Mouse (Mus musculus): ENCODE data around the gene Kcnh8. TPM values are rescaled to one million over a fixed set of nuclear protein-coding genes. Genes with fewer than 3 reads are reported as not detected.

Gene Kcnh8
- polyA plus RNA-seq, 1 experiment, result not detected

DNA sequence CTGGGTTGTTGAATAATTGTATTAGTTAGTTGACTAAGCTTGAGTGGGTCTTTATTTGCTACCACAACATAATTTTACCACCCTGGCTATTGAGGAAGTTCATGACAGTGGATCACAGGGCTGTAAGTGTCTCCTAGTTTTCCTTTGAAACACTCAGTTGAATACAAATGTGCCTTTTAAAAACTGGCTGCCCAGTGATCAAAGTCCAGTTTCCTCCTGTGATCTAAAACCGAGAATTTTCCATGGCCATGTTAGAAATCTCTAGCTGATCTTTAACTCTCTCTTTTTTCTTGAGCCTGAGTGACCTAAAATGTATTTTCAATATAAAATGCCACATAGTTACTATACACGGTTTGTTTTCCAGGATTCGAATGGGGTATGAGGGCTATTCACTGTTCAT, 3.4 kb upstream of the Kcnh8 start:
- WGBS, result 37% methylated on average over 3 of the region's 3 CpGs
- no peak for TF ChIP-seq POLR2A (IDR thresholded peaks at IDR 0.05; ENCODE audit: low read depth, low read length)
- TF ChIP-seq CTCF (conservative IDR thresholded peaks at IDR 0.05; ENCODE audit: insufficient read depth, insufficient read length, low read depth, low read length), result no peak

DNA sequence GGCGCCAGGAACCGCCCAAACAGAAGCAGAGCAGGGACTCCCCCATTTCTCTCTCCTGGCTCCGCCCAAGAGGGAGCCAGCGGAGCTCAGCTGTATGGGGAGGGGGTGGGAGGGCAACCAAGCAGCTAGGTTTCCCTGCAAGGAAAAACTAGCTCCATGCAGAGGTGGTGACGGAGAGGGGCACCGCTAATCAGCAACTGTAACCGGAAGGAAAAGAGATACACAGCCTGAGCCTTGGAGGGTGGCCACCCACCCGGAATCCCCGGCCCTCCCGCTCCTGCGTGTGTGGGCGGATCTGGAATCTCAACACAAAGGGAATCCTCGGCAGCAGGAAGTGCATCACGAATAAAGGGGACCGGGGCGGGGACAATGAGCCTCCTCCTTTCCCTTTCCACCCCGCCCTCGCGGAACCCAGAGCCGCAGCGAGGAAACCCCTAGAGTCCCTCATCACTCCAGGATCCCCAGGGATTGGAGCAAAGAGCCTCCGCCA, 1.6 kb upstream of the Kcnh8 start:
- TF ChIP-seq POLR2A (IDR thresholded peaks at IDR 0.05; ENCODE audit: low read depth, low read length), result no peak
- TF ChIP-seq CTCF (conservative IDR thresholded peaks at IDR 0.05; ENCODE audit: insufficient read depth, insufficient read length, low read depth, low read length), result no peak
- peaks cover 2% of the 10 kb centered on the region; the same call in 1 of the 2 replicates for H3K27me3 ChIP-seq (replicated peaks; ENCODE audit: control insufficient read depth, insufficient read depth, low read length)
- WGBS, result under 1% methylated on average over 22 of the region's 22 CpGs

More for the DNA sequence above, 3.4 kb upstream of the Kcnh8 start:
- H3K4me3 ChIP-seq (ENCODE audit: insufficient read depth, low read depth, low read length), result no peak overlapping the region
- peaks cover 2% of the 10 kb centered on the region; the same call in 1 of the 2 replicates for H3K27me3 ChIP-seq (replicated peaks; ENCODE audit: control insufficient read depth, insufficient read depth, low read length)
- no peak overlapping the region for H3K27ac ChIP-seq (ENCODE audit: insufficient read depth, low read depth, low read length)
- peak; percentile 73 for DNase-seq
- no peaks in the 10 kb centered on the region for H3K4me1 ChIP-seq (ENCODE audit: control insufficient read depth, insufficient read depth, low read length)
- H3K36me3 ChIP-seq (ENCODE audit: control insufficient read depth, insufficient read depth, low read length), result no peaks in the 10 kb centered on the region

DNA sequence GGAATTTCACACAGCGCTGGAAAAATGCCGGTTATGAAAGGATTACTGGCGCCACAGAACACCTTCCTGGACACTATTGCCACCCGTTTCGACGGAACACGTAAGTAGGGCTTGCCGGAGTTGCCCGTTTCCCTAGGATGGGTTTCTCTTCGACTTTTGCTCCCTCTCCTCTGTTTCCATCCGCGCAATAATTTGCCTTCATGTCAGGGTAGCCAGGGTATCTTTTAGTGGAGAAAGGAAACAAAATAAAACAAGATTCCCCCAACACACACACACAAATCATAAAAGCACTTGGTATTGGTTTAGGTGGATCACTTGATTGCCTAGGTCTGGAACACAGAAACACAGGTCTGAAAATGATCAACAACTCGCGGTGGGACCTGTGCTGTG, 267 bp downstream of the Kcnh8 start:
- Histone ChIP-seq H3K4me1 (ENCODE audit: control insufficient read depth, insufficient read depth, low read length) (no peaks in the 10 kb centered on the region), H3K36me3 (ENCODE audit: control insufficient read depth, insufficient read depth, low read length) (no peaks in the 10 kb centered on the region), H3K27me3 (replicated peaks; ENCODE audit: control insufficient read depth, insufficient read depth, low read length) (peaks cover 2% of the 10 kb centered on the region; the same call in 1 of the 2 replicates), H3K4me3 (ENCODE audit: insufficient read depth, low read depth, low read length) (no peak overlapping the region), H3K27ac (ENCODE audit: insufficient read depth, low read depth, low read length) (no peak overlapping the region)
- TF ChIP-seq CTCF (conservative IDR thresholded peaks at IDR 0.05; ENCODE audit: insufficient read depth, insufficient read length, low read depth, low read length), result no peak
- no peak for TF ChIP-seq POLR2A (IDR thresholded peaks at IDR 0.05; ENCODE audit: low read depth, low read length)
- no peak for DNase-seq
- WGBS, result 2% methylated on average over 14 of the region's 14 CpGs

More for the DNA sequence above, 1.6 kb upstream of the Kcnh8 start:
- H3K4me3 ChIP-seq (ENCODE audit: insufficient read depth, low read depth, low read length), result peak overlapping the region; percentile 41
- no peak overlapping the region for H3K27ac ChIP-seq (ENCODE audit: insufficient read depth, low read depth, low read length)
- H3K4me1 ChIP-seq (ENCODE audit: control insufficient read depth, insufficient read depth, low read length), result no peaks in the 10 kb centered on the region
- DNase-seq, result peak; percentile 9
- no peaks in the 10 kb centered on the region for H3K36me3 ChIP-seq (ENCODE audit: control insufficient read depth, insufficient read depth, low read length)

DNA sequence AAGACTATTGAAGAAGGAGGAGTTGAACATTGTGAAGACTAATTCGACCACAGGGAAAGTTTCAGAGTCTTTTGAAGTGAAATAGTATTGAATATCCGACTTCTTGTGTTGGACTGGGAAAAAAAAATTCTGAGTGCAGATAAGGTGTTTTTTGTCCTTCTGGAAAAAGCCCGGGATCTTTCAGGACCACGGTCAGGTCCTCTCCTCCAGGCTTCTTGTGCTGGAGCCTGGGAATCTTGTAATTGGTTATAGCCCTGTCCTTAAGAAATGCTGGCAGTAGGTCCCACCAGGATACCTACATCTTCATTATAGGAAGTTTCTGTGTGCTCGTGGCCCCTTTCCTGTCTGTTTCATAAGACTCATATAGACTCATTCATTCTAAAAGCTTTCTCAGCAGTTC, 902 bp downstream of the Kcnh8 start:
- Histone ChIP-seq H3K4me1 (ENCODE audit: control insufficient read depth, insufficient read depth, low read length) (no peaks in the 10 kb centered on the region), H3K27ac (ENCODE audit: insufficient read depth, low read depth, low read length) (no peak overlapping the region), H3K27me3 (replicated peaks; ENCODE audit: control insufficient read depth, insufficient read depth, low read length) (peaks cover 2% of the 10 kb centered on the region; the same call in 1 of the 2 replicates), H3K36me3 (ENCODE audit: control insufficient read depth, insufficient read depth, low read length) (no peaks in the 10 kb centered on the region), H3K4me3 (ENCODE audit: insufficient read depth, low read depth, low read length) (no peak overlapping the region)
- TF ChIP-seq POLR2A (IDR thresholded peaks at IDR 0.05; ENCODE audit: low read depth, low read length) (no peak), CTCF (conservative IDR thresholded peaks at IDR 0.05; ENCODE audit: insufficient read depth, insufficient read length, low read depth, low read length) (no peak)
- DNase-seq, result no peak
- 5% methylated on average over 5 of the region's 5 CpGs for WGBS

DNA sequence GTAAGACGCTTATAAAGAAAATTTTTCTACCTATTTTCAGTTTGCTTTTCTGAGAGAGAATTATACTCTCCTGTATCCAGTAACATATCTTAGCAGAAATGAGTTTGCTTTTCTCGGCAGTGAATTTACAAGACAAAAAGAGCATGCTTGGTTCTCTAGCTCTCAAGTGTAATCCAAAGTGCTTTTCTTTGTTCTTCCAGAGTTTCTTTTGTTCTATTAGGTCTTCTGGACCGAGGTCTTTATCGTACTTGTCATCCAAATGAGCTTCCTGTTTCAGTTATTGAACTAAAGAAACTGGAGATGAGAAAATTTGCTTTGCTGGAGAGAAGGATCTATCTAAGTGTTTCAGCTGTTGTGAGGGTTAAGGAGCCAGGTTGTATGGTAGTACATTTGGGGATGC, 8.9 kb downstream of the Kcnh8 start:
- no peaks in the 10 kb centered on the region for H3K36me3 ChIP-seq (ENCODE audit: control insufficient read depth, insufficient read depth, low read length)
- H3K4me3 ChIP-seq (ENCODE audit: insufficient read depth, low read depth, low read length), result no peak overlapping the region
- WGBS, result 64% methylated on average over 4 of the region's 4 CpGs
- DNase-seq, result no peak
- H3K27ac ChIP-seq (ENCODE audit: insufficient read depth, low read depth, low read length), result no peak overlapping the region
- H3K4me1 ChIP-seq (ENCODE audit: control insufficient read depth, insufficient read depth, low read length), result no peaks in the 10 kb centered on the region
- no peak for TF ChIP-seq POLR2A (IDR thresholded peaks at IDR 0.05; ENCODE audit: low read depth, low read length)
- no peak for TF ChIP-seq CTCF (conservative IDR thresholded peaks at IDR 0.05; ENCODE audit: insufficient read depth, insufficient read length, low read depth, low read length)
- H3K27me3 ChIP-seq (replicated peaks; ENCODE audit: control insufficient read depth, insufficient read depth, low read length), result no peaks in the 10 kb centered on the region

DNA sequence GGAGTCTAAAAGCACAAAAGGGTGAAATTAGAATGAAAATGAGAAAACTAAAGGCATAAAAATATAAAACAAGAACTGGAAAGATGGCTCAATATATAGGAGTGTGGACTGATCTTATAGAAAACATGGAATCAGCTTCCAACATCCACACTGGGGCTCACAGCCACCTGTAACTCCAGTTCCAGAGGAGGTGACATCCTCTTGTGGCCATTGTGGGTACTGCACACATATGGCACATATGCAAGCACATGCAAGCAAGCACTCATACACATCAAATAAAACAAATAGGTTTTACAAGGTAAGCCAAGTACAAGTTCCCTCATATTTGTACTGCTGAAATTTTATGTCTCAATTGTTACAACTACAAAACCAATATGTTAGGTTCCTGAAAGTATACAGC, 46.7 kb downstream of the Kcnh8 start:
- H3K36me3 ChIP-seq (ENCODE audit: control insufficient read depth, insufficient read depth, low read length), result no peaks in the 10 kb centered on the region
- DNase-seq, result peak; percentile 2

DNA sequence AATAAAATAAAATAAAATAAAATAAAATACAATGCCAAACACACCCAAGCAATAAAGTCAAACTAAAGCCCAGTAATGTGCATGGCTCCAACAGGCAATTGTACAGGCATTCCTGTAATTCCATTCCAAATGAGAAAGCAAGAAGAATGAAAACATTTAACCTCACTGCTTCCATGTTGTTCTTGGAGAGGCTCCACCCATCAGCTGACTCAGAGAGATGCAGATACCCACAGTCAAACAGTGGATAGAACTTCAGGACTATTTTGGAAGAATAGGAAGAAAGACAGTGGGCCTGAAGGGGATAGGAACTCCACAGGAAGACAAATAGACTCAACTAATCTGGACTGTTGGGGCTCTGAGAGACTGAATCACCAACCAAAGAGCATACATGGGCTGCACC, 89.5 kb downstream of the Kcnh8 start:
- DNase-seq, result no peak
- TF ChIP-seq CTCF (conservative IDR thresholded peaks at IDR 0.05; ENCODE audit: insufficient read depth, insufficient read length, low read depth, low read length) (no peak), POLR2A (IDR thresholded peaks at IDR 0.05; ENCODE audit: low read depth, low read length) (no peak)
- H3K27ac ChIP-seq (ENCODE audit: insufficient read depth, low read depth, low read length), result no peak overlapping the region
- no peaks in the 10 kb centered on the region for H3K36me3 ChIP-seq (ENCODE audit: control insufficient read depth, insufficient read depth, low read length)
- H3K4me1 ChIP-seq (ENCODE audit: control insufficient read depth, insufficient read depth, low read length), result no peaks in the 10 kb centered on the region
- H3K4me3 ChIP-seq (ENCODE audit: insufficient read depth, low read depth, low read length), result no peak overlapping the region
- no peaks in the 10 kb centered on the region for H3K27me3 ChIP-seq (replicated peaks; ENCODE audit: control insufficient read depth, insufficient read depth, low read length)

More for the DNA sequence above, 46.7 kb downstream of the Kcnh8 start:
- Histone ChIP-seq H3K27me3 (replicated peaks; ENCODE audit: control insufficient read depth, insufficient read depth, low read length) (no peaks in the 10 kb centered on the region), H3K27ac (ENCODE audit: insufficient read depth, low read depth, low read length) (no peak overlapping the region), H3K4me3 (ENCODE audit: insufficient read depth, low read depth, low read length) (no peak overlapping the region), H3K4me1 (ENCODE audit: control insufficient read depth, insufficient read depth, low read length) (no peaks in the 10 kb centered on the region)
- TF ChIP-seq CTCF (conservative IDR thresholded peaks at IDR 0.05; ENCODE audit: insufficient read depth, insufficient read length, low read depth, low read length) (peak; percentile 30; the same call in 1 of the 2 replicates), POLR2A (IDR thresholded peaks at IDR 0.05; ENCODE audit: low read depth, low read length) (no peak)
